Mouse (Mus musculus) spleen, postnatal 14 days (tissue): ENCODE measurements around the gene Map9.
"Not testable (repeated sequence)": the region's sequence is repeated elsewhere in the genome, so short reads cannot be mapped to it uniquely, and the experiment has no call there.

Experiments used
- DNase-seq, 2 experiments: peaks; one replicate each; pipeline ENCODE4 v3.0.0; 2021 to 2022; ENCODE audit warnings: low spot score in 2 of 2

Map9 gene

GRCm38 (mm10) chr3:82412397-82412796 lies 54.6 kb downstream of the Map9 start:
- no peak for DNase-seq

DNA sequence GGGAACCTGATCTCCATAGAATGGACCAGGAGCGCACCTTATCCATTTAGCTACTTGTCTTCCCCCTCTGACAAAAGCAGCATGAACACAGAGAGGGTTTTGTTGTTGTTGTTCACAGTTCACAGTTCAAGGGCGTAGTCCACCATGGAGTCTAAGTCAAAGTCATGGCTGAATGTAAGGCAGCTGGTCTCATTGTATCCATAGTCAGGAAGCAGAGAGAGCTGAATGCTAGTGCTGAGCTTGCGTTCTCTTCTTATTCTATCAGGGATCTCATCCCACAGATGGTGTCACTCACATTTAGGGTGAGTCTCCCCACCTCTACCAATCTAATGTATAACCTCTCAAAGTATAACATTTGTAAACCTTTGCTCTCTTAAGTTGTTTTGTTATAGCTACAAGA lies 60.1 kb downstream of the Map9 start:
- DNase-seq: no peak

DNA sequence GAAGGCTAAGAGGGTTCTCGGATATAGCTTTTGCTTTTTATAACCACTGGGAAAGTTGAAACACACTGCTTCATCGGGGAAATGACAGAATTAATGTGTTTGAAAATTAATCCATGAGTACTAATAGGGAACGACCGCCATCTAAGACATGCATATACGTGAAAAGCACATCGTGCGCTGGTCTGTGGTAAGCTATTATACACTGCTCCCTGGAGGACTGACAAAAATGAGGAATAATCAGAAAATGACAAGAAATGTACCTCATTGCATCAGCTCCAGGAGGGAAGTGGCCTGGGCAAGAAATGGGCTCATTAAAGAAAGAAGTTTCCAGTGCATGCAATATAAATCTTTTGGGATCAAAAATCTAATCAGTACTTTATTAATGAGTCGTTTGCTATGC lies 77.5 kb downstream of the Map9 start:
- DNase-seq: no peak

DNA sequence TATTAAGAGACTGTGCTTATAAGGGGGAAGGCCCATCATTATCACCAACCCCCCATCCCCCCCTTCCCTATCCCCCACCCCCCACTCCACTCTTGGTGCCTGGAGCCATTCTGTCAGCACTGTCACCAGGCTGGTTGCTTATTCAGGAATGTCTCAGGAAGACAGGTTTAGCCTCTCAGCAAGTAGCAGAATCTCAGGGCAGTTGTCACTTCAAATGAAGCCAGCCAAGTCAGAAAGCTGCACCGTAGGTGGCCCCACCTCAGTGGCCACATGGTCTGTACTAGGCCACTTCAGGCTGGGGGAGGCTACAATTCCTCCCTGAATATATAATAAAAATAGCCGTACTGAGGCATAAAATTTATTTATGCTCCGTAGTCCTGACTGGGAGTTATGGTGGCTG lies 83.1 kb downstream of the Map9 start:
- DNase-seq: no peak

DNA sequence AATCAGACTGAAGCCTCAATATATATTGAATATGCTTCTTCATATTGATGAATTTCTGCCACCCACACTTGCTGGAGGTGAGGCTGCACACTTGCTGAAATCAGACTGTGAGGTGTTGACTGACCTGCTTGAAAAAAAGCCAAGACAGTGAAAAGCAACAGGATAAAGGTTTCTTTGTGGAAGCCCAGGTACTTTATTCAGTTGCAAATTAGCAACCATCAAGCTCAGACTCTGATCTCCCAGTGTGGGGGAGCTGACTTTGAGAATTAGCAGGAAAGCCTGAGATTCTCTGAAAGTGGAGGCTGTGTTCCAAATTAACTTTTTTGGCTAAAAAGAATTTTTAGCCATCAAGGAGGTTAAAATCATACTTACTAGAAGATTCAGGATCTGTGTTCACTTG lies 83.8 kb downstream of the Map9 start:
- DNase-seq: not testable (repeated sequence)
